Mouse (Mus musculus) erythroblast, embryonic 14.5 days (primary cell): ENCODE results near the gene Mbnl2.

Experiments used
- GATA1 ChIP-seq: IDR thresholded peaks from 2 replicates; pipeline ENCODE4 v1.6.1; 2012; ENCODE audit warnings: low read length, inconsistent platforms, mixed read lengths
- TAL1 ChIP-seq: IDR thresholded peaks from 3 replicates; pipeline ENCODE4 v1.6.1; 2012; ENCODE audit warnings: low read length, inconsistent platforms, mixed read lengths

- TF ChIP-seq GATA1 (no peak), TAL1 (no peak)
Observed at GRCm38 (mm10) chr14:120257483-120257882, 18.0 kb upstream of the Mbnl2 start.
